ENCODE assay signal across 22 mouse cellular contexts in genomic region chr3:121924768-121925486, GRCm38 (mm10). TPM values are rescaled to one million over a fixed set of nuclear protein-coding genes. Genes with fewer than 3 reads are reported as not detected.
DNase-seq lines count a peak whose midpoint lies in the region; ATAC-seq lines count a peak whose summit lies in the region.
"Had no signal": no experiment of that assay in that cellular context is flagged by ENCODE, and none has a peak within 500 bp of the region (broad histone marks: within the 10 kb centered on the region; RNA-seq: fewer than 3 reads in every experiment).

No protein-coding gene starts in this region.

- H3K9ac ChIP-seq in heart, embryonic 13.5 days: no peak overlapping the region
- H3K9ac ChIP-seq in heart, embryonic 12.5 days: no peak overlapping the region
- H3K9ac ChIP-seq in midbrain, embryonic 11.5 days (ENCODE audit: low read length): no peak overlapping the region
- H3K9ac ChIP-seq in intestine, embryonic 15.5 days: no peak overlapping the region
- H3K9ac ChIP-seq: forebrain, embryonic 12.5 days; liver, embryonic 15.5 days had no signal

- no peak for ATAC-seq in heart, embryonic 13.5 days (ENCODE audit: extremely low read depth, insufficient number of reproducible peaks, low FRiP score, low TSS enrichment)
- no peak for ATAC-seq in heart, embryonic 12.5 days (ENCODE audit: insufficient number of reproducible peaks, low FRiP score)
- no peak for ATAC-seq in midbrain, embryonic 11.5 days (ENCODE audit: low FRiP score)
- ATAC-seq in intestine, embryonic 15.5 days: peak; percentile 61; the same call in 1 of the 2 replicates
- ATAC-seq: activated CD4-positive, CD25-positive, alpha-beta regulatory T cell, adult 4 months had no signal

- H3K4me2 ChIP-seq in heart, embryonic 13.5 days: no peak overlapping the region
- no peak overlapping the region for H3K4me2 ChIP-seq in heart, embryonic 12.5 days
- no peak overlapping the region for H3K4me2 ChIP-seq in midbrain, embryonic 11.5 days
- H3K4me2 ChIP-seq in intestine, embryonic 15.5 days (replicated peaks): no peak overlapping the region
- H3K4me2 ChIP-seq: forebrain, embryonic 12.5 days; heart, embryonic 11.5 days; liver, embryonic 15.5 days had no signal

- H3K27me3 ChIP-seq in heart, embryonic 13.5 days (replicated peaks): no peaks in the 10 kb centered on the region
- H3K27me3 ChIP-seq in heart, embryonic 12.5 days (replicated peaks): no peaks in the 10 kb centered on the region
- H3K27me3 ChIP-seq in midbrain, embryonic 11.5 days (ENCODE audit: control insufficient read depth, insufficient read depth, low read length): no peaks in the 10 kb centered on the region
- H3K27me3 ChIP-seq in midbrain, embryonic 10.5 days (ENCODE audit: low read depth, poor library complexity, severe bottlenecking): no peaks in the 10 kb centered on the region
- no peaks in the 10 kb centered on the region for H3K27me3 ChIP-seq in intestine, embryonic 15.5 days (replicated peaks)
- H3K27me3 ChIP-seq: forebrain, embryonic 12.5 days; liver, embryonic 15.5 days had no signal

- DNase-seq in midbrain, embryonic 11.5 days (ENCODE audit: low spot score, missing footprints): peak; percentile 44
- DNase-seq in midbrain, embryonic 10.5 days (ENCODE audit: low spot score): no peak
- peak; percentile 25 for DNase-seq in yolk sac, embryonic 10.5 days (ENCODE audit: low spot score)
- no peak for DNase-seq in layer of hippocampus, postnatal 10 days (ENCODE audit: low spot score in 2 of 2)
- no peak for DNase-seq in frontal cortex, adult 2 months (ENCODE audit: extremely low spot score in 1 of 2, low spot score in 1 of 2)
- DNase-seq: cerebellum, adult 9-11 months; gastrocnemius, adult 2 months; heart, postnatal 14 days; kidney, adult 8-10 months; kidney, postnatal 10 days; liver; right cerebral cortex, adult 18-20 months had no signal

- H3K4me3 ChIP-seq in heart, embryonic 13.5 days: no peak overlapping the region
- no peak overlapping the region for H3K4me3 ChIP-seq in heart, embryonic 12.5 days
- no peak overlapping the region for H3K4me3 ChIP-seq in midbrain, embryonic 11.5 days (ENCODE audit: low read depth, low read length)
- no peak overlapping the region for H3K4me3 ChIP-seq in midbrain, embryonic 10.5 days
- H3K4me3 ChIP-seq in intestine, embryonic 15.5 days (replicated peaks): no peak overlapping the region
- H3K4me3 ChIP-seq: erythroblast, embryonic 14.5 days; forebrain, embryonic 12.5 days; gastrocnemius, adult 2 months; limb, embryonic 10.5 days; liver, embryonic 15.5 days had no signal

- no peaks in the 10 kb centered on the region for H3K36me3 ChIP-seq in heart, embryonic 13.5 days
- H3K36me3 ChIP-seq in heart, embryonic 12.5 days: no peaks in the 10 kb centered on the region
- H3K36me3 ChIP-seq in midbrain, embryonic 11.5 days (ENCODE audit: control insufficient read depth, insufficient read depth, low read length): no peaks in the 10 kb centered on the region
- no peaks in the 10 kb centered on the region for H3K36me3 ChIP-seq in midbrain, embryonic 10.5 days
- no peaks in the 10 kb centered on the region for H3K36me3 ChIP-seq in intestine, embryonic 15.5 days
- H3K36me3 ChIP-seq: forebrain, embryonic 12.5 days; limb, embryonic 10.5 days; liver, embryonic 15.5 days had no signal

- H3K4me1 ChIP-seq in heart, embryonic 13.5 days: peaks cover 16% of the 10 kb centered on the region
- H3K4me1 ChIP-seq in heart, embryonic 12.5 days (replicated peaks): peaks cover 17% of the 10 kb centered on the region
- no peaks in the 10 kb centered on the region for H3K4me1 ChIP-seq in midbrain, embryonic 11.5 days (ENCODE audit: control insufficient read depth, insufficient read depth, low read length)
- H3K4me1 ChIP-seq in midbrain, embryonic 10.5 days: peaks cover 6% of the 10 kb centered on the region
- H3K4me1 ChIP-seq in intestine, embryonic 15.5 days (replicated peaks): peaks cover 6% of the 10 kb centered on the region
- H3K4me1 ChIP-seq: forebrain, embryonic 12.5 days; limb, embryonic 10.5 days; liver, embryonic 15.5 days had no signal

- peak overlapping the region; percentile 36; the same call in 1 of the 2 replicates for H3K27ac ChIP-seq in heart, embryonic 13.5 days (replicated peaks)
- no peak overlapping the region for H3K27ac ChIP-seq in heart, embryonic 12.5 days (ENCODE audit: poor library complexity, severe bottlenecking)
- no peak overlapping the region for H3K27ac ChIP-seq in midbrain, embryonic 11.5 days (ENCODE audit: low read depth, low read length)
- no peak overlapping the region for H3K27ac ChIP-seq in midbrain, embryonic 10.5 days (replicated peaks)
- no peak overlapping the region for H3K27ac ChIP-seq in intestine, embryonic 15.5 days
- H3K27ac ChIP-seq: forebrain, embryonic 12.5 days; gastrocnemius, adult 2 months; limb, embryonic 10.5 days; liver, embryonic 15.5 days; macrophage had no signal

- WGBS in heart, embryonic 13.5 days: 50% methylated on average over 11 of the region's 11 CpGs
- 51% methylated on average over 11 of the region's 11 CpGs for WGBS in heart, embryonic 12.5 days
- WGBS in midbrain, embryonic 11.5 days: 89% methylated on average over 11 of the region's 11 CpGs
- WGBS in midbrain, embryonic 10.5 days: 92% methylated on average over 11 of the region's 11 CpGs
- 34% methylated on average over 11 of the region's 11 CpGs for WGBS in intestine, embryonic 15.5 days

- H3K9me3 ChIP-seq in heart, embryonic 13.5 days: 0 out of 2 replicates have a peak, but pooled peaks cover 4% of the 10 kb centered on the region
- H3K9me3 ChIP-seq in heart, embryonic 12.5 days (replicated peaks): 0 out of 2 replicates have a peak, but pooled peaks cover 5% of the 10 kb centered on the region
- no peaks in the 10 kb centered on the region for H3K9me3 ChIP-seq in midbrain, embryonic 11.5 days (ENCODE audit: control insufficient read depth, low read length)
- H3K9me3 ChIP-seq in midbrain, embryonic 10.5 days (replicated peaks): no peaks in the 10 kb centered on the region
- H3K9me3 ChIP-seq in intestine, embryonic 15.5 days: no peaks in the 10 kb centered on the region
- H3K9me3 ChIP-seq: forebrain, embryonic 12.5 days; limb, embryonic 10.5 days; liver, embryonic 15.5 days had no signal

RNA-seq across cellular contexts. Expression of gene Arhgap29, which starts 27.4 kb away (rescaled TPM):
- polyA plus RNA-seq in heart, embryonic 13.5 days (2015; fragmentation: Nextera tagmentation; extraction: Ambion mirVana): 46.3 and 47.2 TPM in 2 replicates
- polyA plus RNA-seq in heart, embryonic 12.5 days (2016; fragmentation: Nextera tagmentation; extraction: Ambion mirVana): 81.7 and 82.9 TPM in 2 replicates
- polyA plus RNA-seq in midbrain, embryonic 11.5 days (2014; fragmentation: Nextera tagmentation; extraction: Ambion mirVana): 36.7 and 40.6 TPM in 2 replicates
- polyA plus RNA-seq in midbrain, embryonic 10.5 days (2016; fragmentation: Nextera tagmentation; extraction: Ambion mirVana): 27.0 and 29.3 TPM in 2 replicates
- 31.5 and 40.1 TPM in 2 replicates for polyA plus RNA-seq in intestine, embryonic 15.5 days (2015; fragmentation: Nextera tagmentation; extraction: Ambion mirVana)
- total RNA-seq in layer of hippocampus, postnatal 10 days (2021): 10 to 100 TPM; 19.2 to 21.1 TPM
- 16.7 and 20.3 TPM in 2 replicates for polyA plus RNA-seq in frontal cortex, adult 2 months (2012; rRNA removed)
- polyA plus RNA-seq: erythroblast, embryonic 14.5 days had no signal

Comparison
In these comparisons a context has a peak if more than half of its experiments do, and no peak if none do; other contexts are left out.
1. DNase-seq: peak in midbrain, embryonic 11.5 days (single experiment) and yolk sac, embryonic 10.5 days (single experiment); none in midbrain, embryonic 10.5 days (single experiment), layer of hippocampus, postnatal 10 days (0 of 2) and frontal cortex, adult 2 months (0 of 2).